Comparison of ENCODE assay signal across 1 mouse cellular context in genomic region chr5:127189021-127189420, GRCm38 (mm10).
TF ChIP-seq lines count a peak whose summit lies in the region.

No protein-coding gene starts in this region.

TF ChIP-seq in MEL, 35 proteins besides CTCF, POLR2A, EP300 and RAD21 (continued from another document):
- TF ChIP-seq NELFE (IDR thresholded peaks at IDR 0.05; ENCODE audit: low read depth, low read length) (no peak), ZNF384 (IDR thresholded peaks at IDR 0.05; ENCODE audit: low read depth, low read length) (no peak), ZKSCAN1 (IDR thresholded peaks at IDR 0.05; ENCODE audit: low read depth, low read length) (no peak)
